Mouse (Mus musculus) forebrain, embryonic 16.5 days (tissue): ENCODE results near the gene Rnf181. TPM values are rescaled to one million over a fixed set of nuclear protein-coding genes. Genes with fewer than 3 reads are reported as not detected.

Experiments
- polyA plus RNA-seq: library from polyadenylated mRNA; unstranded; fragments of >200 nt; fragmentation: Nextera tagmentation; extraction: Ambion mirVana; gene quantifications from 2 replicates; pipeline ENCODE4 v1.2.1, GENCODE M21; 2015

Rnf181 gene
- polyA plus RNA-seq, 1 experiment from 2014 or later = 127 TPM

Other genes starting within 250 kb of the Rnf181 start
- 2.7 and 3.0 TPM in 2 replicates for gene Atoh8, start 131.4 kb downstream of the Rnf181 start, polyA plus RNA-seq
- gene Sftpb, start 62.3 kb downstream of the Rnf181 start, polyA plus RNA-seq = 0.14 and 0.29 TPM in 2 replicates
- gene Usp39, start 21.8 kb downstream of the Rnf181 start, polyA plus RNA-seq = 48.5 and 51.5 TPM in 2 replicates
- gene 0610030E20Rik, start 19.6 kb downstream of the Rnf181 start, polyA plus RNA-seq = 19.7 and 20.9 TPM in 2 replicates
- 17.9 and 21.0 TPM in 2 replicates for gene Tmem150a, start 11.5 kb downstream of the Rnf181 start, polyA plus RNA-seq
- 10.5 and 12.6 TPM in 2 replicates for gene Vamp5, start 13.5 kb upstream of the Rnf181 start, polyA plus RNA-seq
- 14.4 and 14.6 TPM in 2 replicates for gene Vamp8, start 23.7 kb upstream of the Rnf181 start, polyA plus RNA-seq
- 16.4 and 17.2 TPM in 2 replicates for gene Ggcx, start 47.4 kb upstream of the Rnf181 start, polyA plus RNA-seq
- 399 TPM in 2 replicates for gene Mat2a, start 72.6 kb upstream of the Rnf181 start, polyA plus RNA-seq
- 0.39 and 0.52 TPM in 2 replicates for gene Sh2d6, start 154.8 kb upstream of the Rnf181 start, polyA plus RNA-seq
- gene Capg, start 177.4 kb upstream of the Rnf181 start, polyA plus RNA-seq = 4.9 and 5.4 TPM in 2 replicates
- 16.9 and 17.0 TPM in 2 replicates for gene Elmod3, start 231.5 kb upstream of the Rnf181 start, polyA plus RNA-seq
- gene Retsat, start 231.5 kb upstream of the Rnf181 start, polyA plus RNA-seq = 4.1 and 5.0 TPM in 2 replicates